Mouse (Mus musculus) urinary bladder, postnatal 4 days (tissue): ENCODE data around the gene Hs3st6.

ENCODE experiments used
- DNase-seq, 2 experiments: peaks; one replicate each; pipeline ENCODE4 v3.0.0; 2021 to 2022; ENCODE audit warnings: low spot score in 2 of 2

Hs3st6 gene

DNA sequence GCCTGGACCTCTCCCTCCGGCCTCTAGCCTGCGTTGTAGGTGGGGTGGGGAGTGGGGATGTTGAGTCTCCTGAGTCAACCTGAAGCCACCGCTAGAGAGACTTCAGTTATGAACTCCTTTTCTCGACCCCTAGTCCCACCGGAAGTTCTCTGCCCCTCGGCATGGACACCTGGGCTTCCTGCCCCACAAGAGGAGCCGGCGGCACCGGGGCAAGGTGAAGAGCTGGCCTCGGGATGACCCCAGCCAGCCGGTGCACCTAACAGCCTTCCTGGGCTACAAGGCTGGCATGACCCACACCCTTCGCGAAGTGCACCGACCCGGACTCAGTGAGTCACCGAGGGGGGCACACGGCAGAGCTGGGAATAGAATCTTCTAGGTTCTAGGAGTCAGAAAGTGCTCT is 24.6 kb upstream of the Hs3st6 start:
- DNase-seq, result no peak

- no peak for DNase-seq
Measured at GRCm38 (mm10) chr17:24729067-24729466, 23.7 kb upstream of the Hs3st6 start.

GRCm38 (mm10) chr17:24730787-24731186 is 22.0 kb upstream of the Hs3st6 start:
- no peak for DNase-seq

DNA sequence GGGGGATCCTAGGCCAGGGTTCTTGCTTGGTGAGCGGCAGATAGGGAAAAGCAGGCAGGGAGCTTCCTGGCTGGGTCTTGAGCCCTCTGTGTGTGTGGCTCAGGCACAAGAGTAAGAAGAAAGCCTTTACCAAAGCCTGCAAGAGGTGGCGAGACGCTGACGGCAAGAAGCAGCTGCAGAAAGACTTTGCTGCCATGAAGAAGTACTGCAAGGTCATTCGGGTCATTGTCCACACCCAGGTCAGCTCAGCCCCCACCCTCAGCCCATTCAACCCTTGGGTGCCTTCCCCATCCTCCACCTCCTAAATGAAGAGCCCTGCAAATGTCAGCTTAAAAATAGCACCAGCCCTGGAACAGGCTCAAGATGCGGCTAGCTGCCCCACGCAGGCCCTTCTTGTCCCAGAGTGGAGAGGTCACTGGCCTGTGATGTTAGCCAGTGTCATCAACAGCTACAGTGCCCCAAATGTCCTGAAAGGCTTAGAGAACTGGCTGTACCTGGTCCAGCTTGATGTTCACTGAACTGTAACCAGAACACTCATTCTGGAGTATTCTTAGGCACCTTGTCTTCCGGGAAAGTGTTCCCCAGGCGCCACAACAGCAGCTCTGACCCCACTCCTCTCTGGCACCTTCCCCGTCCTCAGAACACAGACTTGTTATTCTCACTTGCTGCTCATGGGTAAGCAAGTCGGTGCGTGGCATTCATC is 20.4 kb upstream of the Hs3st6 start:
- DNase-seq, result no peak

DNA sequence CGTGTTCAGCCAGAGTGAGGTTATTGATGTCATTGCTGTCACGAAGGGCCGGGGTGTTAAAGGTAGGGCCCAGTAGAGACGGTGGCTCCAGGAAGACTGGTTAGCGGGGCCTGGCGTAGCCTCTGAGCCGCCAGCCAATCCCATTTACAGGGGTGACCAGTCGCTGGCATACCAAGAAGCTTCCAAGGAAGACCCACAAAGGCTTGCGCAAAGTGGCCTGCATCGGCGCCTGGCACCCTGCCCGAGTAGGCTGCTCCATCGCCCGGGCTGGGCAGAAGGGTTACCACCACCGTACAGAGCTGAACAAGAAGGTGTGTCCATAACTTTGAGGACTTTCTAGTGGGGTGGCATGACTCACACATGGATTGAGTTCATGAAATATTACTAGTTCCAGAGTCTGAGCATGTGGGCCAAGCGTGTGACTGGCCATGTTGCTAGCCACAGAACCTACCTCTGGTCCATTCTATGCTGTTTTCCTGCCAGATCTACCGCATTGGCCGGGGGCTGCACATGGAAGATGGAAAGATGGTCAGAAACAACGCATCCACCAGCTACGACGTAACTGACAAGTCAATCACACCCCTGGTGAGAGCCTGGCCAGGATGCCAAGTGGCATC is 19.2 kb upstream of the Hs3st6 start:
- no peak for DNase-seq

DNA sequence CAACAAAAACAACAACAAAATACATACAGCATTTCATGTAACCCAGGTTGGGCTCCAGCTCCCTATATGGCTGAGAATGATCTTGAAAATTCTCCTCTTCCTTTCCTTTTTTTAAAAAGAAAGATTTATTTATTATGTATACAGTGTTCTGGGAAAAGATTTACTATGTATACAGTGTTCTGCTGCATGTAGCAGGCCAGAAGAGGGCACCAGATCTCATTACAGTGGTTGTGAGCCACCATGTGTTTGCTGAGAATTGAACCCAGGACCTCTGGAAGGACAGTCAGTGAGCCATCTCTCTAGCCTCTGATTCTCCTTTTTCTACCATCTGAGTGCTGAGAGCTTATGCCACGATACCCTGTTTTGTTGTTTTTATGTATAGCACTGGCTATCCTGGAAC is 18.3 kb upstream of the Hs3st6 start:
- no peak for DNase-seq

DNA sequence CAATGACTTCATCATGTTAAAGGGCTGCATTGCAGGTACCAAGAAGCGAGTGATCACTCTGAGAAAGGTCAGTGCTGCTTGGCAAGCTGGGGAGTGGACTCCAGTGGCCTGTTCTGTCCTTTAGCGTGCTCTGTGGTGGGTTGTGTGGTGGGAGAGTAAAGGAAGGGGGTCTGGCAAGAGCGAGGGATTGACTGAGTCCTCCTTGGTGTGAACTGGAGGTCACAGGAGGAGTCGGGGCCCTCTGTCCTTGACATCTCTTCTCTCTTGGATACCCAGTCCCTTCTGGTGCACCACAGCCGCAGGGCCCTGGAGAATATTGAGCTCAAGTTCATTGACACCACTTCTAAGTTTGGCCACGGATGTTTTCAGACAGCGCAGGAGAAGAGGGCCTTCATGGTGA is 17.3 kb upstream of the Hs3st6 start:
- DNase-seq, result no peak

DNA sequence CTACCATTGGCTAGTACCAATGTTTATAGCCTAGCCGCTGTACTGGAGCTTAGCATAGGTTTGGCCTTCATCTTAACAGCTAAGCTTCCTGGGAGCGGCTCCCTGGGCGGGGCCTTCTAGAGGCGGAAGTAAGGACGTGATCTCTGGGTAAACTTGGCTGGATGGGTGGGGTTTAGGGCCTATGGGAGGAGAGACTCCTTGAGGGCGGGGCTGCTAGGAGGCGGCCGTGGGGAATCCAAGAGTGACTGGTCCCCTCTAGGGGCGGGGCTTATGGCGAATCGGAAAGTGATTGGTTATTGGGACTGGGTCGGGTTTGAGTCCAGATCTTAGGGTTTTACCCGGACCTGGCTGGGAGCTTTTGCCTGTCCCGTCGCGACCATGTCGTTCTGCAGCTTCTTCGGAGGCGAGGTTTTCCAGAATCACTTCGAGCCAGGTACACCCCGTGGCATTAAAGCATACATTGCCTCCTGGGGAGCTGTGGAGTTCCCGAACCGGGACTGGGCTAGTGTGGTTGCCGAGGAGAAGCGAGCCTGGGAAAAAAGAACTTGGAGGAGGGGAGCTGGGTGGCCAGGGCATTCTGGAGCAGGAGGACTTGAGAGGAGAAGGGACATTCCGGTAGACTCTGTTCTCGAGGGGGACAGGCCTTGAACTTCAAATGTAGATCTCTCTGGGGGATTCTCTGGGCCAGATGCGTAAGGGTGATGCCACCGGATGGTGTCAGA is 16.3 kb upstream of the Hs3st6 start, which contains the start of gene Msrb1:
TSS of gene Msrb1 (plus strand) at position 313 of the 722 bp plus-strand sequence.
- peak; percentile 95 to 96 for DNase-seq

DNA sequence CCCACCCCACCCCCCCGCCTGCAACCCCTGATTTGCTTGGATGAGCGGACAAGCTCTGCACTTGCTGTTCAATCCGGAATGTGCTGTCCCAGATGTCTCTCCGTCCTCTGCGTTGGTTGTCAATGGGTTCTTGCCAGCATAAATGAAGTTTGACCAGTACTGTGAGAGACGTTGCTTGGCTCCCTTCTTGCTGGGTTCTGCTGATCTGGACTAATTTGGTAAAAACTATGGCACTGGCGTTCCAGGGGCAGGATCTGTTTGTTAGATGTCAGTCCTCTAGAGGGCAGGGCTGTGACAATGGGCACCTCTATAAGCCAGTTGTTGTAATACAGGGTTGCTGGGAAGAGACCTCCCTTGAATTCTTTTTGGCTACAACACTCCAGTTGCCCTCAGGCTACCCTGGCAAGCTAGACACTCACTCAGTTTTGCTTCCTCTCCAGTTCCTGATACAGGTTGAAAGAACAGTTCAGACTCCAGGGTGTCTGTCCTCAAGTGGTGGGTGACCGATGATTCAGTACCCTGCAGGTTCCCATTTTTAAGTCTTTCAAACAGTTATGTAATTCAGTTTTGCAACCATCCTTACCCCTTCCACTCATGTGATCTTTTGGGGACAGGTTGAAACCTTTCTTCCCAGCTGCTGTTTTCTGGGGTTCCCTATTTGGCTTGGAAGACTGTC is 15.5 kb upstream of the Hs3st6 start:
- DNase-seq, result no peak

DNA sequence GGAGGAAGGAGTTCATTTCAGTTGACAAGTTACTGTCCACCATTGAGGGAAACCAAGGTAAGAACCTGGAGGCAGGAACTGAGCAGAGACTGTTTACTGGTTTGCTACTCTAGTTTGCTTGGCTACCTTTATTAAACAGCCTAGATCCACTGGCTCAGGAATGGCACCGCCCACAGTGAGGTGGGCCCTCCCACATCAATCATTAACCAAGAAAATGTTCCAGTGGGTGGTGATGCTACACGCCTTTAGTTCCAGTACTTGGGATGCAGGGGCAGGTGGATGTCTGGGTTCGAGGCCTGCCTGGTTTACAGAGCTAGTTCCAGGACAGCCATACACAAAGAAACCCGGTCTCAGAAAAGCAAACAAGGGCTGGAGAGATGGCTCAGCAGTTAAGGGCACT is 14.6 kb upstream of the Hs3st6 start:
- DNase-seq, result no peak

GRCm38 (mm10) chr17:24739926-24740325 is 12.9 kb upstream of the Hs3st6 start:
- DNase-seq, result no peak

- no peak for DNase-seq
Measured at GRCm38 (mm10) chr17:24742307-24742706, 10.5 kb upstream of the Hs3st6 start.

- DNase-seq, result no peak
Measured at GRCm38 (mm10) chr17:24743896-24744295, 8.9 kb upstream of the Hs3st6 start.

GRCm38 (mm10) chr17:24744381-24744780 is 8.4 kb upstream of the Hs3st6 start:
- DNase-seq, result no peak

GRCm38 (mm10) chr17:24745526-24746497 is 7.0 kb upstream of the Hs3st6 start:
- peak; percentile 65 to 86 for DNase-seq

DNA sequence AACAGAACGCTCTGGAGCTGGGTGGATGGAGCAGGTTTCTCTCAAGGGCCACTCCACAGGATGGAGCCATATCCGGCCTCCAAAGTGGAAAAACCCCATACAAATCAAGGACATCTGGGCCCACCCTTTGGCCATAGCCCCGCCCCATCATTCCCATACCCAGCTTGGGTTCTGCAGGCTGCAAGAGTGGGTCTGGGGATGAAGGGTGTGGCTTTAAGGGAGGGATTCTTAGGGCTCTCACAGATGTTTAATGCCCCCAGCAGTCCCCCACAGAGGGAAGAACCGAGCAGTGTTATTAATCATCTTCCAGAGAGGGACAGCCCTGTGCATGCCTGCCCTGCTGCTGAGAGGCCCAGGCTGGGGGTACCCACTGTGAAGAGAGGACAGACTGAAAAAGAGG is 5.8 kb upstream of the Hs3st6 start:
- DNase-seq, result no peak

DNA sequence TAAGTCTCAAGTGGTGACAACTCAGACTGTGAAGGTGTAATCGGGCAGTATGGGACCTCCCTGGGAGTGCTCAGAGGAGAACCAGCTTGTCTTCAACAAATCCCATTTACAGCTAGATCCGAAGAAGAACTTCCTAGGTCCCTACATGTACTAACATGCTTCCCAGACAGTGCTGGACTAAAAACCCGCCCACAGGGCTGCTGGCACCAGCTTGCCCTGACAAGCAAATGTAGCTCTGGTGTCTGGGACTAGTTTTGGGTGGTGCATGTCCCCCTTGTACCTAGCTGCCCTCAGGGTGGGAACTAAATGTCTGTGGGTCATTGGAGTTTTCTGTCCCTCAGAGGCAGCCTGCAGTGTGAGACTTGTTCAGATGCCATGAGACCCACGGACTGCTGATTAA is 1.3 kb upstream of the Hs3st6 start:
- DNase-seq, result no peak

DNA sequence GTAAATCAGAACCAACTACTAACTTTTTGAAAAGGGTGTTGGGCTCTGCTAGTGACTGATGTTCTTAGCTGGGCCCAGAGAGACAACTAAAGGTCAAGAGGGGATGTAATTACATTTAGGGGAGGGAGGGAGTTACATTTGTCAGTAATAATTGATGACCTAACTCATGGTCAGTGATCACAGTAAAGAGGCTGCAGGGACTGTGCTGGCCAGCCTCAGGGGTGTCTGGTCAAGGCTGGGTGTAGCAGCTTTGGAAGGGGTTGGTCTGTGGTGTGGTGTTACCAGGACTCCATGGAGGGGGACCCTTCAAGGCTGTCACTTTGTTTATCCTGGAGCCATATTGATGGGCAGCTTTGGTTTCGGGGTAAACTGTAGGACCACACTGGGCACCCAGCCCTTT is 4.6 kb downstream of the Hs3st6 start:
- DNase-seq, result no peak

GRCm38 (mm10) chr17:24761121-24761520 is 8.3 kb downstream of the Hs3st6 start:
- no peak for DNase-seq

DNA sequence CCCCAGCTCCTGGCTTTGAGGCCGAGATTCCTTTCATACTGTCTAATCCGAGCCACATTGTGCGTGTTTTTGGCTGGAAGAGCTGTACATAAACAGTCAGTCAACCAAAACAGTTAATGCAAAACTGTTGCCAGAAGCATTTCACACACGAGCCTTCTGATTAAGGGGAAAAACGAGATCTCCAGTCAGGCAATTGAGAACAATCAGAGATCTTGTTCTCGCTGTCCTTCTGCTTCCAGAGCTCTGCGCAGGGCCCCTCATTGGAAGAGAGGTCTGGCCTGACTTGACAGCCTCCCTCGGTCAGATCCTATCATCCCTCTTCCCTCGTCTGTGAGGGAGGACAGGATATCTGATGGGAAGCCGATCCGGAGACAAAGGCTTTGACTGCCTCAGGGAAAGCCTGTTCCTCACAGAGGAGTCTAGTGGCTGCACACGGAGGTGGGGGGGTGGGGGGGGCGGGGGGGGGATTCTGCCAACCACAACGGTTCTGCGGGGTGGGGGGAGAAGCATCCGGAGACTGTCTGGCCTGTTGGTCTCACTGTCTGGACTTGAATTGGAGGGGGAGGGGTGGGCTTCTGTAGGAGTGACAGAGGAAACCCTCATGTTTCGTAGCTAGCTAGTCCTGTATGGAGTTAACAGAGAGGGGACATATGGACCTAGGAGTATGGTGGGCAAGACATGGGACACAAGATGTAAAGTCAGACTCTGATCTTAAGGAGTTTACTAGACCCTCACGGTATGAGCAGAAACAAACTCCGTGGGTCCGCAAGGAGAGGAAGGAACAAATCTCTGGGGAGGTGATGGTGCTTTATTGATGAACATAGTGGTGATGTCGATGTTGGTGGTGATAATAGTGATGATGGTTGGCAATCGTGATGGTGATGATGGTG is 12.5 kb downstream of the Hs3st6 start:
- no peak for DNase-seq
